Mouse (Mus musculus): ENCODE data around the gene Fer.

DNA sequence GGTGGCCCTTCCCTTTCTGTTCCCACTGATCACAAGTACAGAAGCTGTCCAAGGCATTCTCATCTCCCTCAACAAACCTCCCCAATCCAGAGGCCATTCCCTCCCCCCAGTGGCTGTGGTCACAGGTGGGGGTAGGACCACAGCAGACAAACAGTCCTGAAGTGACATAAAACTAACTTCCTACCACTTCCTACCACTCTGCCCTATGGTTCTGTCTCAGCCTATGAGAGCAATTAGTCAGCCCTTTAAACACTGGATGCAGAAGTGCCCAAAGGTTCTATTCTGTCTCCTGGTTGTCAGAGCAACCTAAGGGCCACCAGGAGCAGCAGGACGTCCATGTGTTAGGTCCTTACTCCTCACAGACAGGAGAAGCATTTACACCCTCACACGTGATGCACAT, 309.6 kb downstream of the Fer start:
- no peak for TF ChIP-seq POLR2A (IDR thresholded peaks at IDR 0.05; ENCODE audit: low read depth, low read length)
- no peak for TF ChIP-seq CTCF (conservative IDR thresholded peaks at IDR 0.05; ENCODE audit: insufficient read depth, insufficient read length, low read depth, low read length)

Measured in kidney, adult 2 months (tissue).